Mouse (Mus musculus) stomach, postnatal 0 days (tissue): ENCODE results near the gene 1700066M21Rik.

ENCODE experiments used
- CTCF ChIP-seq: IDR thresholded peaks from 2 replicates; pipeline ENCODE4 v1.5.1; 2016; ENCODE audit warnings: antibody characterized with exemption, low read depth, mild to moderate bottlenecking, moderate library complexity
- EP300 ChIP-seq: optimal IDR thresholded peaks from 2 replicates; pipeline ENCODE3; 2016; ENCODE audit warnings: antibody characterized with exemption

DNA sequence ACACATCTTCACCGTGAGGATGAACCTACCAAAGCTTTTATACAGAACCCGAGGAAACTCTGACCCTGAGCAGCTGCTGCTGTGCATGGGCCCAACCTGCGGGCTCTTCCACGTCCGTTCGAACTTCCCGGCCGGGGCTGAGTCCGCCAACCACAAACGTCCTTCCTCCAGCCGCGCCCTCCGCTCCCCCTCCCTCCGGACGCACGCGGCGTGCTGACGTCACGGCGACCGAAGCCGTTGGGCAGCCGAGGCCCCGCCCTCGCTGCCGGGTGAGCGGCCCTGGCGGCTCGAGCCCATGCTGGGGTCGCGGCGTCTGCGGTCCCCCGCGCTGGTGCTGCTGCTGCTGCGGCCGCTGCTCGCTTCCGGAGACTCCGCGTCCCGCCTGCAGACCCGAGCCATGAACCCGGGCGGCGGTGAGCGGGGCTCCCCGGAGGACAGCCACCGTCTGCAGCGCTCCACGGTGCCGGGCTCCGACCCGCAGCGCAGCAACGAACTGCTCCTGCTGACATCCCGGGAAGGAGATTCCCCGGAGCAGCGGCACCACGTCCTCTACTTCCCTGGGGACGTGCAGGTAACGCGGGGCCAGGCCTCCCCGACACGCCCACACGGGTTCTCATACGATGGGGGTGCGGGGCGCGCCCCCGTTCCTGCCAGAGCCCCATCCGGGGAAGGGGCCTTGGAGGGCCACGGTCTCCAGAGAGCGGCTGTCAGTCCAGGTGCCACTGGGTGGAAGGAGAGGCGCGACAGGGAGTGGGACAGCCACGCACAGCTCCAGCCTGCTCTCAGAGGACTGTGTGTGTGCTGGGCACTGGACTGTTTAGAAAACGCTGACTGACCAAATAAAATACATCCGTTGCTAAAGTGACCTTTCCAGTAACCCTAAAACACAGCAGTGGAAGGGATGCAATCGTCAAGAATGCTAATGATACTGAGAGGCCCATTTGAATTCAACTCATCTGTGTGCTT is at the start of gene 1700066M21Rik:
- TF ChIP-seq EP300 (no peak), CTCF (no peak)
